Mouse (Mus musculus): ENCODE results near the gene Lhfpl2. TPM values are rescaled to one million over a fixed set of nuclear protein-coding genes. Genes with fewer than 3 reads are reported as not detected.
A peak's percentile ranks its signal among the peaks of the same experiment; 100 is the strongest.

Lhfpl2 gene
- polyA plus RNA-seq, 1 experiment from 2014 or later = 24.4 TPM

DNA sequence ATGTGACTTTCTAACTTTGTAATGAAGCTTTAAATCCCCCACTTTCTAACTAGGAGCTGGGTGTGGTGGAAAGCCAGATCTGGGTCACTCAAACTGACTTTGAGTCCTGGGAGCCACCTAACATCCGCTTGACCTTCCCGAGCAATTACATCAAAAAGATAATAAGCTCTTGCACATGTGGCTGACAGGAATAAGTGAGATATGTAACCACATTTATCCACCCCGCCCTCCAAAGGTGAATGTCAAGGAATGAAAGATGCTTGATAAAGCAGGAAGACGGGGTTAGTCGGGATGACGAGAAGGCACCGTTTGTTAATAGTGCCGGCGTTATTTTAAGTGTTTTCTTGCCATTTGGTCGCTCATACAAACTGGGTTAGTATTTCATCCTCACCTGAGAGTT is 41.5 kb downstream of the Lhfpl2 start:
- no peak for ATAC-seq (ENCODE audit: insufficient number of reproducible peaks, low FRiP score)
- H3K27me3 ChIP-seq (replicated peaks) = no peaks in the 10 kb centered on the region
- H3K4me2 ChIP-seq = no peak overlapping the region
- H3K36me3 ChIP-seq = no peaks in the 10 kb centered on the region
- H3K9ac ChIP-seq = no peak overlapping the region
- H3K9me3 ChIP-seq (replicated peaks) = no peaks in the 10 kb centered on the region
- no peak overlapping the region for H3K27ac ChIP-seq (ENCODE audit: poor library complexity, severe bottlenecking)
- H3K4me1 ChIP-seq (replicated peaks) = peaks cover 48% of the 10 kb centered on the region
- WGBS = 78% methylated on average over 10 of the region's 10 CpGs
- H3K4me3 ChIP-seq = no peak overlapping the region

DNA sequence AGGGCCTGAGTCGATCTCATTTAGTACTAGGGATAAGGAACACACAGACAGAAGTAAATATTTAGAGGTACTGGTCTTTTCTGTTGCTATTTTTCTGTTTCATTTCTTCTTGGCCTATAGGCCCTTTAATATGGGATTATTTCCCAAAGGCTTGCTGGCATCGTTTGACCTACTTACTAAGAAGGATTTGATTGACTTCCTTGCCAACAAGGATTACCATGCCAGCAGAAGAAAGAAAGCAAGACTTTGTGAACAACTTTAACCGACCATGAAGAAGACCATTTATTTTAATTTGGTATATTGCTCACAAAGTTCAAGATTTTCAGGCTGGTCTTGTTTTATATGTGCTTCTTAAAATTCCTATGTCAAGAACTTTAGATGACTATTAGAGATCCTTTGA is 42.8 kb downstream of the Lhfpl2 start:
- Histone ChIP-seq H3K4me2 (no peak overlapping the region), H3K27ac (ENCODE audit: poor library complexity, severe bottlenecking) (no peak overlapping the region), H3K36me3 (no peaks in the 10 kb centered on the region), H3K9ac (no peak overlapping the region), H3K9me3 (replicated peaks) (no peaks in the 10 kb centered on the region), H3K4me3 (no peak overlapping the region), H3K4me1 (replicated peaks) (peaks cover 51% of the 10 kb centered on the region), H3K27me3 (replicated peaks) (no peaks in the 10 kb centered on the region)
- ATAC-seq (ENCODE audit: insufficient number of reproducible peaks, low FRiP score) = no peak
- 80% methylated on average over 3 of the region's 3 CpGs for WGBS

DNA sequence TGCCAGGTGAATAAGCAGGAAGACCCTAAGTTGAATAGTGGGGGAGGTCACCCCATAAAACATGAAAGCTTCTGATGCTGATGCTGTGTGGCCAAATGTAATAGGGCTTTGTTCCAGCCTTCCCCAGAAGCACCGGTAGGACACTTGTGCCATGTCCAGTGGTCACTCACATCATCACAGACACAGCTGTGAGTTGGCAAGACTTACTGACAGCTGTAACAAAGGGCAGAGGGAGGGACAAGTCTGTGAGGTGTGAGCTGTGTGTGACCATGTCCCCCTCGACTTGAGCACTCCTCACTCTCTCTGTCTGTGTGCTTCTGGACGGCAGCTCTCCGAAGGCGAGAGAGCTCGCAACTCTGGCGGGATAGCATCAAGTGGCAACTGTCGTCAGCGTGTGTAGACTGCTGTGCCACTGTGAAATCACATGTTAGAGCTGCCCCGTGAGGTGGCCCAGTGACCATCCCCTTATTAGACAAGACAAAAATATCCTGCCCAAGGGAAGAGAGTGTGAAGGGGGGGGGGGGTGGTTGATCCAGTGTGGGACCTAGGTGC is 43.5 kb downstream of the Lhfpl2 start:
- Histone ChIP-seq H3K27me3 (replicated peaks) (no peaks in the 10 kb centered on the region), H3K4me2 (peak overlapping the region; percentile 14; the same call in 1 of the 2 replicates), H3K27ac (ENCODE audit: poor library complexity, severe bottlenecking) (no peak overlapping the region), H3K4me3 (no peak overlapping the region), H3K4me1 (replicated peaks) (peaks cover 54% of the 10 kb centered on the region), H3K9ac (no peak overlapping the region), H3K36me3 (no peaks in the 10 kb centered on the region), H3K9me3 (replicated peaks) (no peaks in the 10 kb centered on the region)
- ATAC-seq (ENCODE audit: insufficient number of reproducible peaks, low FRiP score) = peak; percentile 63
- 46% methylated on average over 10 of the region's 10 CpGs for WGBS

DNA sequence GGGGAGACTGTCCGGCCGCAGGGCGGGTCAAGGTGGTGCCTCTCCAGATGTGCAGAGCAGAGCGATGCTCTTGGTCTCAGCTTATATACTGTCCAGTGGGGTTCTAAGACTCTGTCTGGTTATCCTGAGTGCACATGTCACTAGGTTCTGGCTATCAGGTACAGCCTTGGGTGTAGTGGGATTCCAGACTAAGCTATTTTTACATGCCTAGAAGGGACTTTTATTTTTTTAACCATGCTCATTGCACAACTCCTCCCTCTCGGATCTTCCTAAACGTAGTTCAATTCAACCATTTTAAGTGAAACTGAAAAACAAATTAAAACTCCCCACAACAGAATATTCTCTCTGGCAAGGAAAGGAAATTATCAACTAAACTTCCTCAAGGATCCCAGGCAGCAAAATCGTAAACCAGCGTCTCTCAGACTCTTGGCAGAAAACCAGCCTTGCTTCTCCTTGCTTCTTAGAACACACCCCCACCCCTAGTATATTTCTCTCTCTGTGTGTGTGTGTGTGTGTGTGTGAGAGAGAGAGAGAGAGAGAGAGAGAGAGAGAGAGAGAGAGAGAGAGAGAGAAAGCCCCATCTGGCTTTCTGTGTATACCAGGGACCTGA is 47.4 kb downstream of the Lhfpl2 start:
- no peak for ATAC-seq (ENCODE audit: insufficient number of reproducible peaks, low FRiP score)
- Histone ChIP-seq H3K4me3 (no peak overlapping the region), H3K4me1 (replicated peaks) (peaks cover 34% of the 10 kb centered on the region), H3K27ac (ENCODE audit: poor library complexity, severe bottlenecking) (peak overlapping the region; percentile 31; the same call in 1 of the 2 replicates), H3K9ac (no peak overlapping the region), H3K4me2 (no peak overlapping the region), H3K9me3 (replicated peaks) (no peaks in the 10 kb centered on the region), H3K27me3 (replicated peaks) (no peaks in the 10 kb centered on the region), H3K36me3 (no peaks in the 10 kb centered on the region)
- WGBS = 57% methylated on average over 8 of the region's 8 CpGs

DNA sequence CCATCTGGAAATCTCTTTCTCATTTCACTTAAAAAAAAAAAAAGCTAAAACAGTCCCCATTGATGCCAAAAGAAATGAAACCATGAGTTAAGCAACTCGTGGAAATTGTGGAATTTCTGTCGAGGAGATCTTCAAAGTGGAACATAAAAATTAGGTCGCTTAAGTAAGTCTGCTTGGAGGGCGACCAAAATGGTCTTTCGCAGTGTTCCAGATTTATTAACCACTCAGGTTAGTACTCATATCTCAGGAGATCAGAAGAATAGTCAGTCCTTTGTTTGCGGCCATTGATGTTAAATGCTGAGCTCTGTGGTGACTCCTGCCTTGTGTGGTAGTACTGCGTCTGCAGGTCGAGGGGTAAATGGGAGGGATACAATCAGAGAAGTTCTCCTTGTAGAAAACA is 48.8 kb downstream of the Lhfpl2 start:
- Histone ChIP-seq H3K27me3 (replicated peaks) (no peaks in the 10 kb centered on the region), H3K4me3 (no peak overlapping the region), H3K9ac (no peak overlapping the region), H3K4me2 (no peak overlapping the region), H3K27ac (ENCODE audit: poor library complexity, severe bottlenecking) (no peak overlapping the region), H3K4me1 (replicated peaks) (peaks cover 27% of the 10 kb centered on the region), H3K36me3 (no peaks in the 10 kb centered on the region), H3K9me3 (replicated peaks) (no peaks in the 10 kb centered on the region)
- WGBS = 83% methylated on average over 8 of the region's 8 CpGs
- ATAC-seq (ENCODE audit: insufficient number of reproducible peaks, low FRiP score) = no peak

DNA sequence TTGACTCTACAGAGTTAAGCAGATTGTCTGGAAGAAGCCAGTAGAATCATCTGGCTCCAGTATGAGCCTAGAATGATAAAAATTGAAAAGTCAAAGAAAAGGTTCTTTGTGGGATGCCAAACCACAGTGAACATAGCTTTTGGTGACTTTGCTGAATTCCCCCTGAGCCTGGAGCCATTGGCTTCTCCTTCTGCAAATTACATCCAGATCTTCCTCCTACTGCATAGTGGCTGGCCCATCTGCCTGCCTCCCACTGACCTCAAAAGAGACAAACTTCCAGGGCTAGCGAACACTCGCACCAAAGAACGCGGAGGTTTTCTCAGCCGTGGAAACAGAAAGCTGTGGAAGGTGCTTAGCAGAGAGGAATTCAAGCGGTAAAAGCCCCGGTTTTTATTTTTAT is 49.4 kb downstream of the Lhfpl2 start:
- H3K27me3 ChIP-seq (replicated peaks) = no peaks in the 10 kb centered on the region
- no peak overlapping the region for H3K4me2 ChIP-seq
- H3K27ac ChIP-seq (ENCODE audit: poor library complexity, severe bottlenecking) = no peak overlapping the region
- H3K9me3 ChIP-seq (replicated peaks) = peaks cover 2% of the 10 kb centered on the region; the same call in 1 of the 2 replicates
- no peak overlapping the region for H3K4me3 ChIP-seq
- no peak for ATAC-seq (ENCODE audit: insufficient number of reproducible peaks, low FRiP score)
- 0 out of 2 replicates have a peak, but pooled peaks cover 3% of the 10 kb centered on the region for H3K36me3 ChIP-seq
- H3K9ac ChIP-seq = no peak overlapping the region
- 90% methylated on average over 7 of the region's 7 CpGs for WGBS
- peaks cover 21% of the 10 kb centered on the region for H3K4me1 ChIP-seq (replicated peaks)

DNA sequence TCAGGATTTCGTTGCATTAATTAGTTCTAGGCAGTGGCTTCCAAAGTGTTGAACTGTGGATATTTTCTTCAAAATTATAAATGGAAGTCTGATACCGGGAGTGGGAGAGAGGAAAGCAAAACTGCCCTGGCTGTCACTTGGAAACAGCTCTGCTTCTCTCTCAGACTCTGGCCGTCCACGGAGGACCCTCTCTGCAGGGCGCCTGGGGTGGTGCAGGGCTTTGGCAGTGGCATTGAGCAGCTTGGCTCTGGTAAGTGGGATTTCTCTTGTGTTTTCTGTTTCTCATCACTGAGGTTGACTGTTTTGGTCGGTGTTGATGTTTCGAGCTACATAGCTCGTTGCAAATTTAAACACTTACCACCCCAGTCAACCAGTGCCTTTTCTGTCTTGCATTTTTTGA is 53.0 kb downstream of the Lhfpl2 start:
- Histone ChIP-seq H3K4me2 (no peak overlapping the region), H3K36me3 (0 out of 2 replicates have a peak, but pooled peaks cover 10% of the 10 kb centered on the region), H3K4me1 (replicated peaks) (peaks cover 7% of the 10 kb centered on the region), H3K27ac (ENCODE audit: poor library complexity, severe bottlenecking) (no peak overlapping the region), H3K4me3 (no peak overlapping the region), H3K9ac (no peak overlapping the region), H3K9me3 (replicated peaks) (peaks cover 3% of the 10 kb centered on the region; the same call in 1 of the 2 replicates), H3K27me3 (replicated peaks) (no peaks in the 10 kb centered on the region)
- 77% methylated on average over 8 of the region's 8 CpGs for WGBS
- ATAC-seq (ENCODE audit: insufficient number of reproducible peaks, low FRiP score) = no peak

DNA sequence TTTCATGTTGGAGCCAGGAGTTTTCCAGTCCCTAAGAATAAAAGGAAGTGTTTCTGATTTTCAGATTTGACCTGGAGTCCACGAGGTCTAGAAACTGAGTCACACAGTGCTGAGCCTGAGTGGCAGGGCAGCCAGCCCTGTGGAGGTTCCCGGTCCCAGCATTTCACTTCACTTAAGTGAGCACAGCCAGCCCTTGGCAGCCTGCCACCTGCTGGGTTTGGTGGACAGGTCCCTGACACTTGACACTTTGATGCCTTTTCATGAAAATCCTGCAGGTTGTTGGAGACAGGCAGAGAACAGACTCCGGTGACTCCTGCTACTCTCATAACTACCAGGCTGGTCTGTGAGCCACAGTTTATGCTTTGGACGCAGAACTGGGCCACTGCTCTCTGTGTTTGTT is 57.9 kb downstream of the Lhfpl2 start:
- Histone ChIP-seq H3K9ac (no peak overlapping the region), H3K9me3 (replicated peaks) (peaks cover 11% of the 10 kb centered on the region), H3K27me3 (replicated peaks) (no peaks in the 10 kb centered on the region), H3K27ac (ENCODE audit: poor library complexity, severe bottlenecking) (no peak overlapping the region), H3K4me2 (no peak overlapping the region), H3K4me3 (no peak overlapping the region), H3K4me1 (replicated peaks) (peaks cover 21% of the 10 kb centered on the region), H3K36me3 (peaks cover 20% of the 10 kb centered on the region)
- no peak for ATAC-seq (ENCODE audit: insufficient number of reproducible peaks, low FRiP score)
- WGBS = 38% methylated on average over 4 of the region's 4 CpGs

DNA sequence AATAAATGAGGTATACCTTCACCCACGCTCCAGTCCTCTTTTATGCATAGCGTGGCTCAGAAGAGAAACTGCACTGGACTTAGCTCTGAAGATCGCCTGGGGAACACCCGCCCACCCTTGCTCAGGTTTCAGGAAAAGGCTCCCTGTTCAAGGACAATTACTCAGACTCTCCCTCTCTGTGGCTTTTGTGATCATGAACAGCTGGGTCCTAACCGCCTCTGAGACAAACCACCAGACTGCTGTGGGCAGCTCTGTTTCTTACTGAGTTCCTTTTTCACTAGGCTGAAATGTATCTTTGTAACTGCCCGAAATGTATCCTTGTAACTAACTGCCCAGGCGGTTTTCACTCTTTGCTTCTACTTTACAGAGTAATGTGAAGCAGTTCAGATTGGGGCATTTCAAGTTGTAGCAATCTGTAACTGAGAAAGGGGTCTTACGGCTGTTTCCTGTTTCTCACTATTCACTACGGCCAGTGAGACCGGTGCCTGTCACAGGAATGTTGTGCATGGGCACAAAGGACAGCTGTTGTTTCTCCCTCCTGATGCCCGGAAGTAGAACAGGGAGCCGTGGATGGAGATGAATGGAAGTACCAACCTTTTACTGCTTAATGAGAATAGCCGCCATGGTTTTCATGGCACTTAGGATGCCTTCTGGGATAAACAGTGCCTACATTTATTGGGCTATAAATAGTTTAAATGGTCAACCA is 59.3 kb downstream of the Lhfpl2 start:
- H3K9me3 ChIP-seq (replicated peaks) = peaks cover 11% of the 10 kb centered on the region
- H3K4me3 ChIP-seq = no peak overlapping the region
- H3K4me2 ChIP-seq = no peak overlapping the region
- peaks cover 21% of the 10 kb centered on the region for H3K4me1 ChIP-seq (replicated peaks)
- 60% methylated on average over 13 of the region's 13 CpGs for WGBS
- no peaks in the 10 kb centered on the region for H3K27me3 ChIP-seq (replicated peaks)
- H3K27ac ChIP-seq (ENCODE audit: poor library complexity, severe bottlenecking) = peak overlapping the region; percentile 3; the same call in 1 of the 2 replicates
- H3K9ac ChIP-seq = no peak overlapping the region
- peaks cover 28% of the 10 kb centered on the region for H3K36me3 ChIP-seq
- ATAC-seq (ENCODE audit: insufficient number of reproducible peaks, low FRiP score) = no peak

DNA sequence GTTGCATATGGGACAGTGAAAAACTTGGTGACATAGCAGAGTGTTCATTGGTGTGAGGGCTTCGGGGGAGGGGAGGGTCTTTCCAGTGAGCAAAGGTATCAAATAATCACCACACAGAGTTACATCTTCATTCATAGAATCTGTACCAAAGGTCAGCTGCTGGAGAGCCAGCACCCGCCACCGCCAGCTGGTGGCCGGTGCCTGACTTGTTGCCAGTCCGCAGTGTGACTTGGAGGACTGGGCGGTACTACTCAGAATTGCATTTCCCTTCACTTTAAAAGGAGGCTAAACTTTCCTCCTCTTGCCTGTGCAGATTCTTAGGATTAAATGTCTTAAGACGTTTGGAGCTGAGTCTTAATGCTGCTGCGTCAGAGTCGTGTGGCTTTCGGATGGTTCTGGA is 59.9 kb downstream of the Lhfpl2 start:
- ATAC-seq (ENCODE audit: insufficient number of reproducible peaks, low FRiP score) = no peak
- Histone ChIP-seq H3K4me1 (replicated peaks) (peaks cover 21% of the 10 kb centered on the region), H3K9me3 (replicated peaks) (peaks cover 8% of the 10 kb centered on the region), H3K9ac (no peak overlapping the region), H3K36me3 (peaks cover 26% of the 10 kb centered on the region), H3K27me3 (replicated peaks) (no peaks in the 10 kb centered on the region), H3K27ac (ENCODE audit: poor library complexity, severe bottlenecking) (no peak overlapping the region), H3K4me3 (no peak overlapping the region), H3K4me2 (no peak overlapping the region)
- WGBS = 96% methylated on average over 10 of the region's 10 CpGs

DNA sequence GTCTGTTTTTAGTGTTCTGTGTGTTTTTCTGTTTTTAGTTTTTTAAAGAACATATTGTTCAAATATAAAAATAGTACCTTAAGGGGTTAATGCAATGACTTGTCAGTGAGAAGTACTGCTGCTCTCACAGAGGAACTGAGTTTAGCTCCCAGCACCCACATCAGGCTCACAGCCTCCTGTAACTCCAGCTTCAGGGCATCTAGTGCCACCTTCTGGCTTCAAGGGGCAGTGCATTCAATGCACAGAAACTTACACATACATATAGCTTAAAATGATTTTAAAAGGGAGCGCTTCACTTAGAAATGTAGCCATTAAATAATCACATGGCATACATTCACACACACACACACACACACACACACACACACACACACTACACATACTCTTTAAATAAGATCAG is 60.5 kb downstream of the Lhfpl2 start:
- ATAC-seq (ENCODE audit: insufficient number of reproducible peaks, low FRiP score) = no peak
- Histone ChIP-seq H3K4me3 (no peak overlapping the region), H3K9me3 (replicated peaks) (peaks cover 8% of the 10 kb centered on the region), H3K27ac (ENCODE audit: poor library complexity, severe bottlenecking) (no peak overlapping the region), H3K9ac (no peak overlapping the region), H3K36me3 (peaks cover 21% of the 10 kb centered on the region), H3K4me2 (no peak overlapping the region), H3K27me3 (replicated peaks) (no peaks in the 10 kb centered on the region), H3K4me1 (replicated peaks) (peaks cover 21% of the 10 kb centered on the region)
- 96% methylated on average over 1 of the region's 1 CpGs for WGBS
